Mouse (Mus musculus) MEL (cell line): ENCODE data around the gene Epha6. TPM values are rescaled to one million over a fixed set of nuclear protein-coding genes. Genes with fewer than 3 reads are reported as not detected.

Source experiments
- DNase-seq: peaks from one replicate; pipeline ENCODE4 v3.0.0; 2011; ENCODE audit warnings: low read depth, low spot score
- H3K27ac ChIP-seq: 2 replicates; pipeline ENCODE4 v1.5.1; 2012; ENCODE audit warnings: low read depth, mild to moderate bottlenecking, control low read depth, low read length, moderate library complexity; ENCODE audit not compliant: control insufficient read depth
- H3K27me3 ChIP-seq, 2 experiments: fragments of 150-350 bp in 1 of 2; sonication (generic) in 1 of 2; 2 replicates each; pipeline ENCODE4 v1.6.1; 2012; ENCODE audit warnings: low read length in 2 of 2, mild to moderate bottlenecking in 2 of 2, improper control_type of control experiment in 1 of 2, moderate library complexity in 1 of 2; ENCODE audit not compliant: insufficient read depth in 2 of 2, control insufficient read depth in 1 of 2
- H3K36me3 ChIP-seq, 2 experiments: 2 replicates each; pipeline ENCODE4 v1.6.1; 2012 to 2014; ENCODE audit warnings: low read length in 2 of 2, improper control_type of control experiment in 1 of 2, inconsistent platforms in 1 of 2, mild to moderate bottlenecking in 1 of 2; ENCODE audit not compliant: insufficient read depth in 2 of 2, control insufficient read depth in 1 of 2
- H3K4me1 ChIP-seq, 2 experiments: fragments of 150-350 bp in 1 of 2; sonication (generic) in 1 of 2; 2 replicates each; pipeline ENCODE4 v1.6.1; 2012; ENCODE audit warnings: low read length in 2 of 2, improper control_type of control experiment in 1 of 2, mild to moderate bottlenecking in 1 of 2; ENCODE audit not compliant: insufficient read depth in 2 of 2, control insufficient read depth in 1 of 2
- H3K4me3 ChIP-seq, 2 experiments: fragments of 150-350 bp in 1 of 2; sonication (generic) in 1 of 2; 2 replicates each; pipeline ENCODE4 v1.5.1; 2012; ENCODE audit warnings: low read depth in 2 of 2, low read length in 2 of 2, mild to moderate bottlenecking in 2 of 2, moderate library complexity in 2 of 2, control low read depth in 1 of 2, improper control_type of control experiment in 1 of 2; ENCODE audit not compliant: control insufficient read depth in 1 of 2, insufficient read depth in 1 of 2
- H3K79me2 ChIP-seq: 2 replicates; pipeline ENCODE4 v1.6.1; 2012; ENCODE audit warnings: mild to moderate bottlenecking, low read length, moderate library complexity; ENCODE audit not compliant: control insufficient read depth, poor library complexity, insufficient read depth
- H3K9ac ChIP-seq: 2 replicates; pipeline ENCODE4 v1.6.1; 2012; ENCODE audit warnings: low read depth, mild to moderate bottlenecking, control low read depth, low read length, moderate library complexity; ENCODE audit not compliant: control insufficient read depth, poor library complexity, severe bottlenecking
- H3K9me3 ChIP-seq: fragments of 150-350 bp; sonication (generic); replicated peaks from 2 replicates; pipeline ENCODE4 v1.6.1; 2012; ENCODE audit warnings: mild to moderate bottlenecking, low read length, improper control_type of control experiment, moderate library complexity; ENCODE audit not compliant: insufficient read depth
- BHLHE40 ChIP-seq: IDR thresholded peaks from 2 replicates; pipeline ENCODE4 v1.6.1; 2012; ENCODE audit warnings: low read depth, mild to moderate bottlenecking, inconsistent platforms, low read length, improper control_type of control experiment, borderline replicate concordance
- CHD1 ChIP-seq: IDR thresholded peaks from 2 replicates; pipeline ENCODE4 v1.6.1; 2012; ENCODE audit warnings: low read depth, mild to moderate bottlenecking, inconsistent platforms, low read length, improper control_type of control experiment
- E2F4 ChIP-seq: IDR thresholded peaks from 2 replicates; pipeline ENCODE4 v1.6.1; 2011; ENCODE audit warnings: low read depth, low read length, improper control_type of control experiment, borderline replicate concordance
- ELF1 ChIP-seq: IDR thresholded peaks from 2 replicates; pipeline ENCODE4 v1.6.1; 2014; ENCODE audit warnings: low read depth, mild to moderate bottlenecking, inconsistent platforms, low read length, improper control_type of control experiment, moderate library complexity
- EP300 ChIP-seq, 2 experiments: IDR thresholded peaks; 2 replicates each; pipeline ENCODE4 v1.6.1; 2011; ENCODE audit warnings: improper control_type of control experiment in 2 of 2, low read length in 2 of 2, low read depth in 1 of 2, mild to moderate bottlenecking in 1 of 2
- ETS1 ChIP-seq: IDR thresholded peaks from 2 replicates; pipeline ENCODE4 v1.6.1; 2012; ENCODE audit warnings: low read depth, mild to moderate bottlenecking, inconsistent platforms, low read length, improper control_type of control experiment, moderate library complexity
- GABPA ChIP-seq: IDR thresholded peaks from 2 replicates; pipeline ENCODE4 v1.6.1; 2012; ENCODE audit warnings: low read depth, mild to moderate bottlenecking, inconsistent platforms, low read length, improper control_type of control experiment, moderate library complexity
- KAT2A ChIP-seq: conservative IDR thresholded peaks from 2 replicates; pipeline ENCODE4 v1.6.1; 2012; ENCODE audit warnings: low read depth, low read length, improper control_type of control experiment, inconsistent platforms
- MAFK ChIP-seq: IDR thresholded peaks from 2 replicates; pipeline ENCODE4 v1.6.1; 2011; ENCODE audit warnings: low read depth, mild to moderate bottlenecking, low read length, improper control_type of control experiment, borderline replicate concordance
- MAZ ChIP-seq: IDR thresholded peaks from 2 replicates; pipeline ENCODE4 v1.6.1; 2012; ENCODE audit warnings: low read depth, mild to moderate bottlenecking, inconsistent platforms, low read length, improper control_type of control experiment
- MEF2A ChIP-seq: IDR thresholded peaks from 2 replicates; pipeline ENCODE4 v1.6.1; 2014; ENCODE audit warnings: low read depth, mild to moderate bottlenecking, inconsistent platforms, low read length, improper control_type of control experiment; ENCODE audit not compliant: poor library complexity, insufficient replicate concordance, severe bottlenecking; ENCODE audit errors: extremely low read depth
- MYB ChIP-seq: IDR thresholded peaks from 2 replicates; pipeline ENCODE4 v1.6.1; 2011; ENCODE audit warnings: mild to moderate bottlenecking, low read depth, low read length, improper control_type of control experiment
- MYC ChIP-seq: IDR thresholded peaks from 2 replicates; pipeline ENCODE4 v1.6.1; 2011; ENCODE audit warnings: low read depth, mild to moderate bottlenecking, low read length, improper control_type of control experiment, moderate library complexity
- POLR2AphosphoS2 ChIP-seq: IDR thresholded peaks from 2 replicates; pipeline ENCODE4 v1.6.1; 2011; ENCODE audit warnings: low read length, improper control_type of control experiment
- RAD21 ChIP-seq: IDR thresholded peaks from 2 replicates; pipeline ENCODE4 v1.6.1; 2011; ENCODE audit warnings: mild to moderate bottlenecking, low read depth, low read length, improper control_type of control experiment
- TBP ChIP-seq: IDR thresholded peaks from 2 replicates; pipeline ENCODE4 v1.8.0; 2011; ENCODE audit warnings: low read depth, low read length, improper control_type of control experiment
- UBTF ChIP-seq: IDR thresholded peaks from 2 replicates; pipeline ENCODE4 v1.6.1; 2012; ENCODE audit warnings: low read depth, mild to moderate bottlenecking, inconsistent platforms, low read length, improper control_type of control experiment, moderate library complexity, borderline replicate concordance; ENCODE audit not compliant: insufficient read depth
- USF1 ChIP-seq: IDR thresholded peaks from 2 replicates; pipeline ENCODE4 v1.6.1; 2014; ENCODE audit warnings: low read depth, mild to moderate bottlenecking, inconsistent platforms, low read length, improper control_type of control experiment, moderate library complexity
- USF2 ChIP-seq, 2 experiments: IDR thresholded peaks; 2 replicates each; pipeline ENCODE4 v1.6.1; 2011 to 2012; ENCODE audit warnings: improper control_type of control experiment in 2 of 2, low read length in 2 of 2, borderline replicate concordance in 1 of 2, inconsistent platforms in 1 of 2, low read depth in 1 of 2, mild to moderate bottlenecking in 1 of 2; ENCODE audit not compliant: insufficient read depth in 1 of 2
- ZNF384 ChIP-seq: IDR thresholded peaks from 2 replicates; pipeline ENCODE4 v1.6.1; 2012; ENCODE audit warnings: low read depth, mild to moderate bottlenecking, inconsistent platforms, low read length, improper control_type of control experiment
- polyA plus RNA-seq, 2 experiments: library from polyadenylated mRNA; stranded (reverse) in 1 of 2; unstranded in 1 of 2; fragments of >175 nt in 1 of 2; fragments of >200 nt in 1 of 2; gene quantifications; 2 replicates each; pipeline versions ENCODE4 v1.2.1 to v1.2.4; 2012; ENCODE audit warnings: low replicate concordance in 2 of 2, low read depth in 1 of 2; ENCODE audit not compliant: insufficient read length in 2 of 2, insufficient read depth in 1 of 2, missing spikeins in 1 of 2
- total RNA-seq: library from RNA; depleted of rRNA; stranded (reverse); fragments of 300-350 nt; gene quantifications from 2 replicates; pipeline ENCODE4 v1.2.3, GENCODE M21; 2012

Epha6 gene
- total and polyA plus RNA-seq, 3 experiments: not detected

DNA sequence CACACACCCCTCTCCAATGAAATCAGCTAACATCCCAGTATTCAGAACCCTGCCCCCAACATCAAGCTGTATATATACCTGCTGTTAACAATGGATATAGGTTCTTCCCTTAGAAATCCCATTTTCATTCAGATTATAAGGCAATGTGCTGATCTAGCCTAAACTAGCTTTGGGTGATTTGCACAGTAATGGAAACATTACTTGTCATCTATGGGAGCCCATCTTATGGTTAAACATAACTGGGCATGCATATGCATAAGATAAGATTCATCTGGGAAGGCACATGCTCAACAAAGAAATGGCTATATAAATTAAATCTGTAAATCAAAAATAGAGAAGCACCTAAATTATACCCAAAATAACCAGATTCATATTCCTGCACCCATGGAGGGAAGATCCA, 230.2 kb downstream of the Epha6 start:
- Histone ChIP-seq H3K4me1 (no peaks in the 10 kb centered on the region), H3K27me3 (no peaks in the 10 kb centered on the region), H3K9me3 (no peaks in the 10 kb centered on the region), H3K36me3 (no peaks in the 10 kb centered on the region), H3K27ac (no peak overlapping the region), H3K4me3 (no peak overlapping the region), H3K79me2 (no peaks in the 10 kb centered on the region), H3K9ac (no peak overlapping the region)
- DNase-seq: no peak
- no peak for TF ChIP-seq CHD1
- no peak for TF ChIP-seq EP300 (IDR thresholded peaks at IDR 0.05; ENCODE audit: low read depth in 1 of 2, low read length in 2 of 2)
- no peak for TF ChIP-seq ZNF384
- no peak for TF ChIP-seq UBTF
- no peak for TF ChIP-seq USF2 (IDR thresholded peaks at IDR 0.05; ENCODE audit: borderline replicate concordance in 1 of 2, insufficient read depth in 1 of 2, low read depth in 1 of 2, low read length in 2 of 2)
- no peak for TF ChIP-seq GABPA
- no peak for TF ChIP-seq MYB
- no peak for TF ChIP-seq USF1
- no peak for TF ChIP-seq MAZ

GRCm38 (mm10) chr16:60283963-60284362, 321.4 kb downstream of the Epha6 start:
- H3K27ac ChIP-seq: no peak overlapping the region
- no peaks in the 10 kb centered on the region for H3K4me1 ChIP-seq
- no peak overlapping the region for H3K9ac ChIP-seq
- no peaks in the 10 kb centered on the region for H3K79me2 ChIP-seq
- H3K9me3 ChIP-seq: no peaks in the 10 kb centered on the region
- TF ChIP-seq E2F4 (no peak), POLR2AphosphoS2 (no peak), ETS1 (no peak), RAD21 (no peak), MAFK (no peak), KAT2A (no peak), USF1 (no peak), TBP (no peak), GABPA (no peak), BHLHE40 (no peak), UBTF (no peak), MYB (no peak), MEF2A (no peak), ELF1 (no peak), MAZ (no peak), MYC (no peak)
- TF ChIP-seq, all 39 proteins: peak for 0
- no peaks in the 10 kb centered on the region for H3K36me3 ChIP-seq
- DNase-seq: no peak
- H3K4me3 ChIP-seq: no peak overlapping the region
- no peaks in the 10 kb centered on the region; a peak in 1 of 4 replicates for H3K27me3 ChIP-seq
